7 mouse cellular contexts compared by ENCODE assay signal in the genomic region with DNA sequence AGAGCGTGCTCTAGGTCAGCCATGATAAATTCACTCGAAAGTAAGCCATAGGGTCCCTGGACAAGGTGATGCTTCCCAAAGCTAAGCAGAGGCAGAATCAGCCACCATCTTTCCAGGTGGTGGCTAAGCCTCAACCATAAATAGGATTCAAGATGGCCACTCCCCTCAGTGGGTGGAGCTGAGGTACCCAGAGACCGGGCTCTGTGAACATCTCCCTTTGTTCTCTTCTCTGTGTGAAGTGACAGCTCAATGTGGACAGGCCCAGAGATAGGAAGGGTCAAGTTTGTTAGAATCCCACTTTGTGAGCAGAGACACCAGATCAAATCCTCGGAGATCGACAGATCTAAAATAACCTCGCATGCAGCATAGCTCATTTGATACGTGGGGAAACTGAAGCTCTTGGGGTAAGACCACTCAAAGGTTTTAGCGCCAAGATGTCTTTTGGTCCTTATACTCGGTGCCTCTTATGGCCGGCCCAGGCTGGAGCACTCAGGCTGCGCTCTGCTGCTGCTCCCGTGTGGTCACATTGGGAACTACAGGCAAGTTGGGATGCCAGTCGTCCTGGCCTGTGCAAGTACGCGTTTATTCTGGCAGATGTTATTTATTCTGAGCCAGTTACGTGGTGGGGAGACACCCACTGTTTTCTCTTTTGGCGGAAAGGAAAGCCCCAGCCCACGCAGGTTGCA. TPM values are rescaled to one million over a fixed set of nuclear protein-coding genes. Genes with fewer than 3 reads are reported as not detected.
DNase-seq lines count a peak whose midpoint lies in the region; ATAC-seq and TF ChIP-seq lines count a peak whose summit lies in the region.

No protein-coding gene starts in this region.

- H3K4me3 ChIP-seq in embryonic facial prominence, embryonic 11.5 days (ENCODE audit: low read depth, low read length): no peak overlapping the region
- no peak overlapping the region for H3K4me3 ChIP-seq in limb, embryonic 12.5 days (replicated peaks)
- H3K4me3 ChIP-seq in midbrain, embryonic 16.5 days (ENCODE audit: low read depth, low read length): no peak overlapping the region
- no peak overlapping the region for H3K4me3 ChIP-seq in spleen, adult 2 months (ENCODE audit: extremely low read depth, insufficient read depth, insufficient read length)

- no peak overlapping the region for H3K4me2 ChIP-seq in embryonic facial prominence, embryonic 11.5 days (ENCODE audit: low read depth, low read length)
- H3K4me2 ChIP-seq in limb, embryonic 12.5 days: no peak overlapping the region
- no peak overlapping the region for H3K4me2 ChIP-seq in midbrain, embryonic 16.5 days (ENCODE audit: low read length)

- peak; percentile 85 for DNase-seq in adrenal gland, postnatal 25 days
- DNase-seq in embryonic facial prominence, embryonic 11.5 days (ENCODE audit: low spot score): peak; percentile 91
- DNase-seq in heart, adult 8-10 months (ENCODE audit: low spot score): peak; percentile 87
- DNase-seq in kidney, adult 8-10 months: peak; percentile 63 to 86
- peak; percentile 30 to 72 for DNase-seq in spleen, adult 2 months (ENCODE audit: low read depth in 1 of 2, low spot score in 2 of 2)

- TF ChIP-seq POLR2A in spleen, adult 2 months (IDR thresholded peaks at IDR 0.05; ENCODE audit: low read depth, low read length): no peak

- no peaks in the 10 kb centered on the region for H3K9me3 ChIP-seq in embryonic facial prominence, embryonic 11.5 days (replicated peaks; ENCODE audit: control insufficient read depth, low read length)
- H3K9me3 ChIP-seq in limb, embryonic 12.5 days: 0 out of 2 replicates have a peak, but pooled peaks cover 9% of the 10 kb centered on the region
- H3K9me3 ChIP-seq in midbrain, embryonic 16.5 days (replicated peaks; ENCODE audit: control insufficient read depth, low read length, poor library complexity, severe bottlenecking): no peaks in the 10 kb centered on the region

- peak; percentile 88 for ATAC-seq in embryonic facial prominence, embryonic 11.5 days (replicated peaks; ENCODE audit: insufficient number of reproducible peaks, low FRiP score, low TSS enrichment, low read depth)
- ATAC-seq in limb, embryonic 12.5 days (ENCODE audit: insufficient number of reproducible peaks, insufficient read depth, low FRiP score, low TSS enrichment, low read depth): peak; percentile 71; the same call in 1 of the 2 replicates
- peak; percentile 87 for ATAC-seq in midbrain, embryonic 16.5 days

- peak; percentile 98 for TF ChIP-seq CTCF in spleen, adult 2 months (IDR thresholded peaks at IDR 0.05; ENCODE audit: extremely low read depth, insufficient read depth, insufficient read length, insufficient replicate concordance)

- peaks cover 2% of the 10 kb centered on the region; the same call in 1 of the 2 replicates for H3K27me3 ChIP-seq in embryonic facial prominence, embryonic 11.5 days (ENCODE audit: control insufficient read depth, insufficient read depth, low read length)
- H3K27me3 ChIP-seq in limb, embryonic 12.5 days: peaks cover 34% of the 10 kb centered on the region
- no peaks in the 10 kb centered on the region for H3K27me3 ChIP-seq in midbrain, embryonic 16.5 days (ENCODE audit: control insufficient read depth, insufficient read depth, low read depth, low read length)
- no peaks in the 10 kb centered on the region for H3K27me3 ChIP-seq in spleen, adult 2 months (ENCODE audit: control insufficient read depth, insufficient read depth, low read length)

- no peaks in the 10 kb centered on the region for H3K36me3 ChIP-seq in embryonic facial prominence, embryonic 11.5 days (replicated peaks; ENCODE audit: control insufficient read depth, insufficient read depth, low read depth, low read length)
- H3K36me3 ChIP-seq in limb, embryonic 12.5 days: no peaks in the 10 kb centered on the region
- no peaks in the 10 kb centered on the region for H3K36me3 ChIP-seq in midbrain, embryonic 16.5 days (ENCODE audit: control insufficient read depth, insufficient read depth, low read length)
- no peaks in the 10 kb centered on the region for H3K36me3 ChIP-seq in spleen, adult 2 months (ENCODE audit: control insufficient read depth, insufficient read depth, low read length)

- H3K4me1 ChIP-seq in embryonic facial prominence, embryonic 11.5 days (ENCODE audit: control insufficient read depth, insufficient read depth, low read length): no peaks in the 10 kb centered on the region
- 0 out of 2 replicates have a peak, but pooled peaks cover 3% of the 10 kb centered on the region for H3K4me1 ChIP-seq in limb, embryonic 12.5 days (replicated peaks)
- peaks cover 7% of the 10 kb centered on the region; the same call in 1 of the 2 replicates for H3K4me1 ChIP-seq in midbrain, embryonic 16.5 days (ENCODE audit: control insufficient read depth, insufficient read depth, low read length)
- H3K4me1 ChIP-seq in spleen, adult 2 months (ENCODE audit: control insufficient read depth, insufficient read depth, insufficient read length): no peaks in the 10 kb centered on the region

- WGBS in embryonic facial prominence, embryonic 11.5 days: 5% methylated on average over 18 of the region's 18 CpGs
- 6% methylated on average over 18 of the region's 18 CpGs for WGBS in limb, embryonic 12.5 days
- WGBS in midbrain, embryonic 16.5 days: 5% methylated on average over 18 of the region's 18 CpGs
- WGBS in spleen, adult 2 months: 11% methylated on average over 18 of the region's 18 CpGs

- no peak overlapping the region for H3K27ac ChIP-seq in embryonic facial prominence, embryonic 11.5 days (replicated peaks; ENCODE audit: low read depth, low read length)
- H3K27ac ChIP-seq in limb, embryonic 12.5 days: no peak overlapping the region
- H3K27ac ChIP-seq in midbrain, embryonic 16.5 days (ENCODE audit: low read length): no peak overlapping the region
- H3K27ac ChIP-seq in spleen, adult 2 months (ENCODE audit: insufficient read depth, low read length): no peak overlapping the region

- no peak overlapping the region for H3K9ac ChIP-seq in embryonic facial prominence, embryonic 11.5 days (replicated peaks; ENCODE audit: low read length)
- H3K9ac ChIP-seq in limb, embryonic 12.5 days (replicated peaks): no peak overlapping the region
- no peak overlapping the region for H3K9ac ChIP-seq in midbrain, embryonic 16.5 days (ENCODE audit: low read depth, low read length)

RNA-seq across cellular contexts. Expression of gene Csnk1e, which starts 11.4 kb away (rescaled TPM):
- 92.0 and 115 TPM in 2 replicates for total RNA-seq in adrenal gland, postnatal 25 days (2021)
- polyA plus RNA-seq in embryonic facial prominence, embryonic 11.5 days (2014; fragmentation: Nextera tagmentation; extraction: Ambion mirVana): 108 and 109 TPM in 2 replicates
- 10 to 100 TPM; 49.3 to 64.6 (median 56.6) TPM for total RNA-seq in heart, adult 8-10 months (2022)
- 148 and 158 TPM in 2 replicates for polyA plus RNA-seq in limb, embryonic 12.5 days (2016; fragmentation: Nextera tagmentation; extraction: Ambion mirVana)
- polyA plus RNA-seq in midbrain, embryonic 16.5 days (2015; fragmentation: Nextera tagmentation; extraction: Ambion mirVana): 193 and 218 TPM in 2 replicates
- polyA plus RNA-seq in spleen, adult 2 months (2012; rRNA removed): 26.3 and 31.3 TPM in 2 replicates

RNA-seq across cellular contexts. Expression of gene Kcnj4, which starts 38.3 kb away (rescaled TPM):
- total RNA-seq in adrenal gland, postnatal 25 days (2021): 0.27 and 0.57 TPM in 2 replicates
- 0.25 TPM in 1 of 2 replicates, not detected in the other for polyA plus RNA-seq in embryonic facial prominence, embryonic 11.5 days (2014; fragmentation: Nextera tagmentation; extraction: Ambion mirVana)
- total RNA-seq in heart, adult 8-10 months (2022): 1 to 10 TPM in 3 of 4 experiments, under 1 TPM in 1; 0.92 to 1.6 (median 1.4) TPM
- not detected in 2 replicates for polyA plus RNA-seq in limb, embryonic 12.5 days (2016; fragmentation: Nextera tagmentation; extraction: Ambion mirVana)
- not detected in 2 replicates for polyA plus RNA-seq in midbrain, embryonic 16.5 days (2015; fragmentation: Nextera tagmentation; extraction: Ambion mirVana)
- not detected in 2 replicates for polyA plus RNA-seq in spleen, adult 2 months (2012; rRNA removed)

RNA-seq across cellular contexts. Expression of gene Kdelr3, which starts 49.5 kb away (rescaled TPM):
- total RNA-seq in adrenal gland, postnatal 25 days (2021): 2.7 and 3.3 TPM in 2 replicates
- 11.8 and 13.7 TPM in 2 replicates for polyA plus RNA-seq in embryonic facial prominence, embryonic 11.5 days (2014; fragmentation: Nextera tagmentation; extraction: Ambion mirVana)
- total RNA-seq in heart, adult 8-10 months (2022): 1 to 10 TPM; 4.3 to 5.2 (median 4.5) TPM
- polyA plus RNA-seq in limb, embryonic 12.5 days (2016; fragmentation: Nextera tagmentation; extraction: Ambion mirVana): 35.9 and 42.8 TPM in 2 replicates
- polyA plus RNA-seq in midbrain, embryonic 16.5 days (2015; fragmentation: Nextera tagmentation; extraction: Ambion mirVana): 7.5 and 9.3 TPM in 2 replicates
- polyA plus RNA-seq in spleen, adult 2 months (2012; rRNA removed): 1.8 and 2.3 TPM in 2 replicates
